Mouse (Mus musculus) ES-Bruce4 (cell line): Measurements from ENCODE around the gene Kif13a. TPM values are rescaled to one million over a fixed set of nuclear protein-coding genes. Genes with fewer than 3 reads are reported as not detected.

Source experiments
- H3K27ac ChIP-seq: 2 replicates; pipeline ENCODE4 v1.5.1; 2012; ENCODE audit warnings: low read length, inconsistent platforms; ENCODE audit not compliant: insufficient read depth
- H3K27me3 ChIP-seq: 2 replicates; pipeline ENCODE4 v1.6.1; 2012; ENCODE audit warnings: mild to moderate bottlenecking, low read length, inconsistent platforms; ENCODE audit not compliant: control insufficient read depth, poor library complexity, insufficient read depth, severe bottlenecking
- H3K36me3 ChIP-seq: 2 replicates; pipeline ENCODE4 v1.6.1; 2012; ENCODE audit warnings: inconsistent platforms, mild to moderate bottlenecking, low read length, moderate library complexity; ENCODE audit not compliant: control insufficient read depth, poor library complexity, insufficient read depth, severe bottlenecking
- H3K4me1 ChIP-seq: one replicate; pipeline ENCODE4 v1.8.1; 2011; ENCODE audit warnings: low read length; ENCODE audit not compliant: control insufficient read depth, insufficient read depth
- H3K4me3 ChIP-seq: 2 replicates; pipeline ENCODE4 v1.5.1; 2011; ENCODE audit warnings: low read depth, mild to moderate bottlenecking, low read length
- H3K9ac ChIP-seq: 2 replicates; pipeline ENCODE4 v1.6.1; 2012; ENCODE audit warnings: low read depth, mild to moderate bottlenecking, inconsistent platforms; ENCODE audit not compliant: poor library complexity, severe bottlenecking
- H3K9me3 ChIP-seq: replicated peaks from 2 replicates; pipeline ENCODE4 v1.6.1; 2012; ENCODE audit warnings: mild to moderate bottlenecking, low read length, inconsistent platforms; ENCODE audit not compliant: control insufficient read depth, poor library complexity, insufficient read depth, severe bottlenecking
- CTCF ChIP-seq: IDR thresholded peaks from one replicate; pipeline ENCODE4 v1.8.1; 2011; ENCODE audit warnings: low read depth, low read length
- EP300 ChIP-seq: IDR thresholded peaks from 2 replicates; pipeline ENCODE4 v1.6.1; 2011; ENCODE audit warnings: low read depth, low read length; ENCODE audit not compliant: insufficient read depth
- POLR2A ChIP-seq: IDR thresholded peaks from one replicate; pipeline ENCODE4 v1.8.1; 2011; ENCODE audit warnings: low read length; ENCODE audit not compliant: insufficient read depth
- polyA plus RNA-seq: library from polyadenylated mRNA; stranded (reverse); fragments of >200 nt; gene quantifications from 2 replicates; pipeline ENCODE4 v1.2.4, GENCODE M21; 2011; ENCODE audit warnings: low read depth; ENCODE audit not compliant: missing spikeins, insufficient read depth, insufficient read length

Kif13a gene
- polyA plus RNA-seq, 1 experiment: 41.1 TPM

DNA sequence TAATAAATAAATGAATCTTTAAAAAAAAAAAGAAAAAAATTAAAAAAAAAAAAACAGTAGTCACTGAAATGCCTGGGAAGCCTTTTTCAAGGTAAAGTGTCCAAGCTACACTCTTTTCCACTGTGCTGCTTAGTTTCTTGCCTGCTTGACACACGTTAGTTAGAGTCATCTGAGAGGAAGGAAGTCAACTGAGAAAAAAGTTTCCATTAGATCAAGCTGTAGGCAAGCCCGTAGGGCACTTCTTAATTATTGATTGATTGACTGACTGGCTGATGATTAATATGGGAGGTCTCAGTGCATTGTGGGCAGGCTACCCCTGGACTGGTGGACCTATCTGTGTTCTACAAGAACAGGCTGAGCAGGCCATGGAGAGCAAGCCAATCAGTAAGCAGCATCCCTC is 9.9 kb downstream of the Kif13a start:
- H3K9ac ChIP-seq: no peak overlapping the region
- TF ChIP-seq EP300 (no peak), CTCF (no peak), POLR2A (no peak)
- H3K4me3 ChIP-seq: no peak overlapping the region
- H3K36me3 ChIP-seq: no peaks in the 10 kb centered on the region
- H3K27ac ChIP-seq: no peak overlapping the region
- no peaks in the 10 kb centered on the region for H3K4me1 ChIP-seq
- H3K9me3 ChIP-seq: no peaks in the 10 kb centered on the region
- H3K27me3 ChIP-seq: no peaks in the 10 kb centered on the region

DNA sequence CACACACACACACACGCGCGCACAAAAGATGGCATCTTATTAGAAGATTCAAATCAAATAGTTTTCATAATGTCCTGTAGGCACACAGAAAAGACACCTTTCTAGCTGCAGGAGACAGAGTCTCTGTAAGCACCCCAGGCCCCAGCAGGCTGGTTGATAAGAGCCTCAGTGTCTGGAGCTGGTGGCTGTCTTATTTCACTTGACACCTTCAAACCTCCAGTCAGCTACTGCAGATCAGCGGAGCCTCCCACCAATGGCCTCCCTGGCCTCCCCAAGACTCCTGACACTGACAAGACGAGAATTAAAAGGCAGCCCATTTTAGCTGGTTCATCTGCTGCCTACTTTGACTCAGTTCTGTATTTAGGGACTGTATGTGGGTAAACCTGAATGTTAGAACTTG is 11.2 kb downstream of the Kif13a start:
- Histone ChIP-seq H3K27ac (no peak overlapping the region), H3K9me3 (no peaks in the 10 kb centered on the region), H3K4me1 (no peaks in the 10 kb centered on the region), H3K9ac (no peak overlapping the region), H3K27me3 (no peaks in the 10 kb centered on the region), H3K4me3 (no peak overlapping the region), H3K36me3 (no peaks in the 10 kb centered on the region)
- TF ChIP-seq POLR2A: no peak
- TF ChIP-seq EP300: no peak
- no peak for TF ChIP-seq CTCF

DNA sequence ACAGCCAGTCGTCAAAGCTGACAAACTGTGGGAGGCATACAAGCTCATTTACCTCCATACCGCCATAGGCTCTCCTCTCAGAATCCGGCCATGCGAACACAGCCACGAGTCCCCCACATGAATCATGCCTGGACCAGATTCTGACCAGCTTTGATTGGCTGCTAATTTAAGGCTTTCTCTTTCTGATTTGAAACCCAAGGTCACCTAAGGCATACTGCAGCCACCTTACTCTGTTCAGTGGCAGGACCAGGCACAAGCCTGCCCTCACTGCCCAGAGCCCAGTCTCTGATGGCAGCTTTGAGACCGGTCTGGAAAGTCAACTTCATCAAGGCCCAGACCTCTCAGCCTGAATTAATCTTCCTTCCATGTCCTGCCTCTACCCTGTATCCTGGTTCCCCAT is 17.7 kb downstream of the Kif13a start:
- H3K9me3 ChIP-seq: no peaks in the 10 kb centered on the region
- TF ChIP-seq POLR2A: no peak
- TF ChIP-seq CTCF: no peak
- TF ChIP-seq EP300: no peak

DNA sequence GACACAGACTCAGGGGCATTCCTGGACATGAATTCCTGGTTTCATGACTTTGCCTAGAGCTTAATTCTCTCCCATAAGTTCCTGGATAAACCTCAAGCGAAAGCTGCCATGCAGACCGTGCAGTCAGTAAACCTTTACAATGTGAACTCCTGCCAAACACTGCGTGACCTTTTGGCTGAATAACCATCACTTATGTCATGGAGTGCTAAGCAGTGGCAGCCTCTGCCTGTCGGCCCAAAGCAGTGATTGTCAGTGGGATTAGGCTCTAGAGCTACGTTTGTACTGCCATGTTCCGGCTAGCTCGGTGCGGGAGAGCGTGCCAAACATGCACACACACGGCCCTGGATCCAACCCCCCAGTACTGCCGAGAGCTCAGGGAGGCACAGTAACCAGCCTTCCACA is 18.6 kb downstream of the Kif13a start:
- Histone ChIP-seq H3K27me3 (no peaks in the 10 kb centered on the region), H3K27ac (no peak overlapping the region)
- TF ChIP-seq EP300 (no peak), CTCF (no peak), POLR2A (no peak)

More for the DNA sequence above, 17.7 kb downstream of the Kif13a start:
- Histone ChIP-seq H3K36me3 (no peaks in the 10 kb centered on the region), H3K4me3 (no peak overlapping the region), H3K27ac (no peak overlapping the region), H3K27me3 (no peaks in the 10 kb centered on the region), H3K9ac (no peak overlapping the region), H3K4me1 (peaks cover 3% of the 10 kb centered on the region)

DNA sequence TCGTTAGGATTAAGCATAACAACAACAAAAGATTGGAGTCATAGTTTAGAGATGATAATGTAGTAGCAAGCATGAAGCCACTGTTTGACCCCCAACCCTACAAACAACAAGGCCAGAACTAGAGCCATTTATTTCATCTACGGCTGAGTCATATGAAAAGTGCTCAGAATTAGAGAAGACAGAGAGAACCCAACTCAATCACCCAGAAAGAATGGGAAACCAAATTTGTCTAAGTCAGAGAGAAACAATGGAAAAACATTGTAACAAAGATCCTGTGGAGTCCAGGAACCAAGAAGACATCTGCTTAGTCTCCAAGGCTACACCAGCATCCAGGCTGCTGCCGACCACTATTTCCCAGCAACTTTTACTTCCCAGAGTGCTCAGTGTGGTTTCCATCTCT is 19.7 kb downstream of the Kif13a start:
- no peak for TF ChIP-seq POLR2A
- no peak for TF ChIP-seq EP300
- no peak for TF ChIP-seq CTCF
- no peak overlapping the region for H3K27ac ChIP-seq
- no peak overlapping the region for H3K9ac ChIP-seq
- H3K36me3 ChIP-seq: no peaks in the 10 kb centered on the region
- no peak overlapping the region for H3K4me3 ChIP-seq
- H3K27me3 ChIP-seq: no peaks in the 10 kb centered on the region
- no peaks in the 10 kb centered on the region for H3K9me3 ChIP-seq
- peaks cover 7% of the 10 kb centered on the region for H3K4me1 ChIP-seq

More for the DNA sequence above, 18.6 kb downstream of the Kif13a start:
- H3K9ac ChIP-seq: no peak overlapping the region
- H3K9me3 ChIP-seq: no peaks in the 10 kb centered on the region
- H3K4me1 ChIP-seq: peaks cover 3% of the 10 kb centered on the region
- no peaks in the 10 kb centered on the region for H3K36me3 ChIP-seq
- H3K4me3 ChIP-seq: no peak overlapping the region

DNA sequence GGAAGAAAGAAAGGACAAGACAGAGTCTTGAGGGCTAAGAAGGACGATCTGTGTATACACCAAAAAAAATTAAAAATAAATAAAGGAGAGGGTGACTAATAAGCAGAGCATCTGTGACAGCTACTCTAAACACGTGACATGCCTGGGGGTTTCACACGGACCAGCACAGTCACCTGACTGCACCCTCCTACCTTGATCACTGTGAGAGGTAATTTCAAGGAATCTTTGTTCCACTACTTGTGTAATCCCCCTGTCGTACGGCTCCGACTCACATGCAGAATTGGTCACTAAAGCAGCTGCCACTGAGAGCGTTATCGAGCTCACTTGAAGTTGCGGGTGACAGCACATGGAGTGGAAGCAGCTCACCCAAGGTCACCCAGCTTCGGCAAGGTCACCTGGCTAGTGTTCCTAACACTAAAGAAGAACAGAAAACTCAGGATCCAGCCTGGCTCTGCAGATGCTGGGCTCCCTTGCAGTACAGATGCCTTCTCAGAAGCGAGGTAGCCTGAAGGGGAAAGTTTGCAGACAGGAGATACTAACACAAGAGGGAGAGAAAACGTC is 20.6 kb downstream of the Kif13a start:
- Histone ChIP-seq H3K36me3 (no peaks in the 10 kb centered on the region), H3K9me3 (no peaks in the 10 kb centered on the region), H3K9ac (no peak overlapping the region), H3K27ac (no peak overlapping the region), H3K4me1 (peaks cover 7% of the 10 kb centered on the region), H3K4me3 (no peak overlapping the region), H3K27me3 (no peaks in the 10 kb centered on the region)
- no peak for TF ChIP-seq POLR2A

DNA sequence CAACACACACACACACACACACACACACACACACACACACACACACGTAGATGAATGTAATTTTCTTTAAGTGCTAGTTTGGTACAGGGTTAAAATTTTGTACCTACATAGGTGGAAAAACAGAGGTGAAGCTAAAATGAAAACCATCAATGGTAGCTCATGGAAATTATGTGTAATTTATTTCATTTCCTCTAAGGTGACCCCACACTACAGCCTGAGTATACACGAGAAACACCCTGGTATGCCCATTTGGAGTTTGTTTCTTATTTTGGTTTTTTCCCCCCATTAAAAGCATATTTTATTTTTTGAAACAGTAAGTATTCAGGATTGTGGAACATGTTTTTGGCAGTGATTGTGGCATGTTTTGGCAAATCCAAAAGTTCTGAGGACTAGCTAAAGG is 21.3 kb downstream of the Kif13a start:
- Histone ChIP-seq H3K4me1 (peaks cover 7% of the 10 kb centered on the region), H3K9ac (no peak overlapping the region), H3K9me3 (no peaks in the 10 kb centered on the region), H3K4me3 (no peak overlapping the region), H3K27me3 (no peaks in the 10 kb centered on the region), H3K27ac (no peak overlapping the region), H3K36me3 (no peaks in the 10 kb centered on the region)
- TF ChIP-seq POLR2A (no peak), EP300 (no peak)
